19 mouse cellular contexts compared by ENCODE assay signal in genomic region chr13:45698982-45699381, GRCm38 (mm10).
"Had no signal": no experiment of that assay in that cellular context is flagged by ENCODE, and none has a peak within 500 bp of the region (broad histone marks: within the 10 kb centered on the region; RNA-seq: fewer than 3 reads in every experiment).

No protein-coding gene starts in this region.

- H3K4me3 ChIP-seq: midbrain, embryonic 10.5 days; midbrain, embryonic 12.5 days; myocyte; neural tube, embryonic 13.5 days; neural tube, embryonic 15.5 days had no signal

- H3K4me2 ChIP-seq: lung, embryonic 14.5 days; midbrain, embryonic 12.5 days; neural tube, embryonic 13.5 days; neural tube, embryonic 15.5 days had no signal

- H3K27ac ChIP-seq: midbrain, embryonic 10.5 days; midbrain, embryonic 12.5 days; neural tube, embryonic 13.5 days; neural tube, embryonic 15.5 days had no signal

- H3K9me3 ChIP-seq: midbrain, embryonic 12.5 days; neural tube, embryonic 15.5 days had no signal

- H3K4me1 ChIP-seq: midbrain, embryonic 10.5 days; midbrain, embryonic 12.5 days; neural tube, embryonic 13.5 days; neural tube, embryonic 15.5 days had no signal

- H3K36me3 ChIP-seq: midbrain, embryonic 10.5 days; midbrain, embryonic 12.5 days had no signal

- ATAC-seq: lung, postnatal 0 days; midbrain, embryonic 16.5 days had no signal

- H3K27me3 ChIP-seq: midbrain, embryonic 12.5 days; neural tube, embryonic 13.5 days; neural tube, embryonic 15.5 days had no signal

- H3K9ac ChIP-seq: lung, embryonic 14.5 days; midbrain, embryonic 12.5 days; neural tube, embryonic 13.5 days; neural tube, embryonic 15.5 days had no signal

- DNase-seq: lung, postnatal 14 days; lung, postnatal 4 days; midbrain, embryonic 14.5 days; retina, postnatal 1 day; right cerebral cortex, adult 18-20 months; right cerebral cortex, postnatal 25 days; right cerebral cortex, postnatal 4 days; spleen, adult 18-20 months; thymus, adult 18-20 months; thymus, postnatal 14 days; thymus, postnatal 36 days had no signal
